Comparison of ENCODE assay signal across 22 mouse cellular contexts in genomic region chr6:92518438-92518968, GRCm38 (mm10).
A peak's percentile ranks its signal among the peaks of the same experiment; 100 is the strongest.
DNase-seq lines count a peak whose midpoint lies in the region; ATAC-seq and TF ChIP-seq lines count a peak whose summit lies in the region.
"Had no signal": no experiment of that assay in that cellular context is flagged by ENCODE, and none has a peak within 500 bp of the region (broad histone marks: within the 10 kb centered on the region; RNA-seq: fewer than 3 reads in every experiment).

No protein-coding gene starts in this region.

- TF ChIP-seq POLR2A in kidney, adult 2 months (IDR thresholded peaks at IDR 0.05; ENCODE audit: low read depth, low read length), result no peak

- no peak overlapping the region for H3K4me3 ChIP-seq in heart, embryonic 11.5 days (ENCODE audit: low read depth, low read length)
- no peak overlapping the region for H3K4me3 ChIP-seq in kidney, embryonic 15.5 days (replicated peaks)
- no peak overlapping the region for H3K4me3 ChIP-seq in kidney, adult 2 months (ENCODE audit: insufficient read depth, low read depth, low read length)
- no peak overlapping the region for H3K4me3 ChIP-seq in stomach, embryonic 14.5 days (ENCODE audit: low read depth, low read length)
- no peak overlapping the region for H3K4me3 ChIP-seq in stomach, postnatal 0 days (ENCODE audit: low read depth, low read length)
- H3K4me3 ChIP-seq: gastrocnemius, adult 2 months; hindbrain, embryonic 10.5 days; liver, embryonic 15.5 days; neural tube, embryonic 15.5 days had no signal

- intact Hi-C loops in heart, postnatal 36 days (cut with DNase I), result no loop called here

- no peak for TF ChIP-seq CTCF in kidney, adult 2 months (conservative IDR thresholded peaks at IDR 0.05; ENCODE audit: insufficient read depth, insufficient read length, low read depth, low read length)
- TF ChIP-seq CTCF in stomach, postnatal 0 days (IDR thresholded peaks at IDR 0.05; ENCODE audit: low read depth), result no peak

- H3K4me2 ChIP-seq in heart, embryonic 11.5 days, result no peak overlapping the region
- H3K4me2 ChIP-seq in kidney, embryonic 15.5 days, result no peak overlapping the region
- H3K4me2 ChIP-seq in stomach, embryonic 14.5 days (replicated peaks; ENCODE audit: low read depth, low read length), result no peak overlapping the region
- no peak overlapping the region for H3K4me2 ChIP-seq in stomach, postnatal 0 days (replicated peaks; ENCODE audit: low read depth)
- H3K4me2 ChIP-seq: liver, embryonic 15.5 days; midbrain, embryonic 11.5 days; neural tube, embryonic 15.5 days had no signal

- no peak overlapping the region for H3K9ac ChIP-seq in heart, embryonic 11.5 days (ENCODE audit: low read depth, low read length)
- no peak overlapping the region for H3K9ac ChIP-seq in kidney, embryonic 15.5 days
- no peak overlapping the region for H3K9ac ChIP-seq in stomach, embryonic 14.5 days (replicated peaks; ENCODE audit: low read depth, low read length)
- no peak overlapping the region for H3K9ac ChIP-seq in stomach, postnatal 0 days (ENCODE audit: low read length)
- H3K9ac ChIP-seq: liver, embryonic 15.5 days; neural tube, embryonic 15.5 days had no signal

- H3K27ac ChIP-seq in heart, embryonic 11.5 days (ENCODE audit: low read depth, low read length), result peak overlapping the region; percentile 42
- peak overlapping the region; percentile 76 for H3K27ac ChIP-seq in kidney, embryonic 15.5 days
- H3K27ac ChIP-seq in kidney, adult 2 months (ENCODE audit: insufficient read depth, low read depth, low read length), result no peak overlapping the region
- H3K27ac ChIP-seq in stomach, embryonic 14.5 days (ENCODE audit: low read length), result peak overlapping the region; percentile 82; the same call in 1 of the 2 replicates
- no peak overlapping the region for H3K27ac ChIP-seq in stomach, postnatal 0 days (replicated peaks)
- H3K27ac ChIP-seq: gastrocnemius, adult 2 months; hindbrain, embryonic 10.5 days; liver, embryonic 15.5 days; neural tube, embryonic 15.5 days had no signal

- H3K9me3 ChIP-seq in heart, embryonic 11.5 days (replicated peaks; ENCODE audit: control insufficient read depth, low read length), result no peaks in the 10 kb centered on the region
- no peaks in the 10 kb centered on the region for H3K9me3 ChIP-seq in kidney, embryonic 15.5 days (replicated peaks)
- no peaks in the 10 kb centered on the region for H3K9me3 ChIP-seq in stomach, embryonic 14.5 days (ENCODE audit: control insufficient read depth, low read depth, low read length)
- H3K9me3 ChIP-seq in stomach, postnatal 0 days (ENCODE audit: control insufficient read depth, low read length), result no peaks in the 10 kb centered on the region
- H3K9me3 ChIP-seq: hindbrain, embryonic 10.5 days; liver, embryonic 15.5 days; neural tube, embryonic 15.5 days had no signal

- no peak for TF ChIP-seq EP300 in stomach, postnatal 0 days (optimal IDR thresholded peaks at IDR 0.05)

- no peaks in the 10 kb centered on the region for H3K36me3 ChIP-seq in heart, embryonic 11.5 days (ENCODE audit: control insufficient read depth, insufficient read depth, low read length)
- no peaks in the 10 kb centered on the region for H3K36me3 ChIP-seq in kidney, embryonic 15.5 days
- no peaks in the 10 kb centered on the region for H3K36me3 ChIP-seq in kidney, adult 2 months (ENCODE audit: control insufficient read depth, insufficient read depth, low read length)
- H3K36me3 ChIP-seq in stomach, embryonic 14.5 days (ENCODE audit: control insufficient read depth, insufficient read depth, low read length), result no peaks in the 10 kb centered on the region
- H3K36me3 ChIP-seq in stomach, postnatal 0 days (ENCODE audit: control insufficient read depth, insufficient read depth, low read length), result no peaks in the 10 kb centered on the region
- H3K36me3 ChIP-seq: hindbrain, embryonic 10.5 days; liver, embryonic 15.5 days; neural tube, embryonic 15.5 days had no signal

- peaks cover 16% of the 10 kb centered on the region for H3K4me1 ChIP-seq in heart, embryonic 11.5 days (ENCODE audit: control insufficient read depth, insufficient read depth, low read length)
- H3K4me1 ChIP-seq in kidney, embryonic 15.5 days, result peaks cover 26% of the 10 kb centered on the region
- no peaks in the 10 kb centered on the region for H3K4me1 ChIP-seq in kidney, adult 2 months (ENCODE audit: control insufficient read depth, insufficient read depth, low read length)
- H3K4me1 ChIP-seq in stomach, embryonic 14.5 days (ENCODE audit: control insufficient read depth, insufficient read depth, low read length), result peaks cover 24% of the 10 kb centered on the region
- 0 out of 2 replicates have a peak, but pooled peaks cover 2% of the 10 kb centered on the region for H3K4me1 ChIP-seq in stomach, postnatal 0 days (replicated peaks; ENCODE audit: control insufficient read depth, insufficient read depth)
- H3K4me1 ChIP-seq: liver, embryonic 15.5 days had no signal

- no peak for ATAC-seq in heart, embryonic 11.5 days (replicated peaks; ENCODE audit: insufficient number of reproducible peaks, low FRiP score, low TSS enrichment)
- ATAC-seq in kidney, embryonic 15.5 days (replicated peaks; ENCODE audit: low FRiP score), result no peak
- ATAC-seq in stomach, embryonic 14.5 days (ENCODE audit: insufficient number of reproducible peaks, insufficient read depth, low FRiP score, low read depth), result no peak
- no peak for ATAC-seq in stomach, postnatal 0 days (ENCODE audit: low FRiP score, low TSS enrichment)
- ATAC-seq: CD4-positive, CD25-positive, alpha-beta regulatory T cell, adult 4 months; forebrain, embryonic 14.5 days; hindbrain, embryonic 16.5 days; intestine, postnatal 0 days had no signal

- WGBS in heart, embryonic 11.5 days (ENCODE audit: insufficient replicate concordance), result 42% methylated on average over 6 of the region's 6 CpGs
- 65% methylated on average over 6 of the region's 6 CpGs for WGBS in kidney, embryonic 15.5 days
- WGBS in kidney, adult 2 months, result 72% methylated on average over 6 of the region's 6 CpGs
- 63% methylated on average over 6 of the region's 6 CpGs for whole genome bisulfite sequencing in stomach, embryonic 14.5 days
- WGBS in stomach, postnatal 0 days, result 60% methylated on average over 6 of the region's 6 CpGs

- DNase-seq in heart, postnatal 36 days, result no peak
- no peak for DNase-seq in kidney, adult 2 months
- DNase-seq in stomach, postnatal 0 days (ENCODE audit: low spot score), result no peak
- DNase-seq in embryo, embryonic 10.5 days (ENCODE audit: low spot score), result no peak
- DNase-seq: adrenal gland, postnatal 25 days; cerebellum, adult 8-10 months; cerebellum, postnatal 36 days; gastrocnemius, adult 2 months; layer of hippocampus, adult 9-11 months; right cerebral cortex, adult 18-20 months; right cerebral cortex, postnatal 4 days had no signal

- H3K27me3 ChIP-seq in heart, embryonic 11.5 days (ENCODE audit: control insufficient read depth, insufficient read depth, low read length), result no peaks in the 10 kb centered on the region
- no peaks in the 10 kb centered on the region for H3K27me3 ChIP-seq in kidney, embryonic 15.5 days
- no peaks in the 10 kb centered on the region for H3K27me3 ChIP-seq in kidney, adult 2 months (replicated peaks; ENCODE audit: control insufficient read depth, insufficient read depth, low read length)
- no peaks in the 10 kb centered on the region for H3K27me3 ChIP-seq in stomach, embryonic 14.5 days (ENCODE audit: control insufficient read depth, insufficient read depth, low read length)
- no peaks in the 10 kb centered on the region for H3K27me3 ChIP-seq in stomach, postnatal 0 days (ENCODE audit: control insufficient read depth, insufficient read depth, low read length)
- H3K27me3 ChIP-seq: liver, embryonic 15.5 days; neural tube, embryonic 15.5 days had no signal

Comparison
In these comparisons a context has a peak if more than half of its experiments do, and no peak if none do; other contexts are left out.
1. H3K27ac ChIP-seq: peak in heart, embryonic 11.5 days (single experiment), kidney, embryonic 15.5 days (single experiment) and stomach, embryonic 14.5 days (single experiment); none in kidney, adult 2 months (single experiment) and stomach, postnatal 0 days (single experiment).